Mouse (Mus musculus) bone marrow macrophage, adult 2 months (primary cell): ENCODE measurements at regions not wholly inside any gene's neighbourhood (a gene's known extent, or its start where the extent isn't known, plus 50 kb on each side); places are given as distances from the start of the nearest gene placed in this dataset.

ENCODE experiments used
- CTCF ChIP-seq: IDR thresholded peaks from 2 replicates; pipeline ENCODE4 v1.5.1; 2012; ENCODE audit warnings: low read depth, mild to moderate bottlenecking, low read length, moderate library complexity
- POLR2A ChIP-seq: IDR thresholded peaks from 2 replicates; pipeline ENCODE4 v1.6.1; 2012; ENCODE audit warnings: mild to moderate bottlenecking, low read depth, low read length, borderline replicate concordance

DNA sequence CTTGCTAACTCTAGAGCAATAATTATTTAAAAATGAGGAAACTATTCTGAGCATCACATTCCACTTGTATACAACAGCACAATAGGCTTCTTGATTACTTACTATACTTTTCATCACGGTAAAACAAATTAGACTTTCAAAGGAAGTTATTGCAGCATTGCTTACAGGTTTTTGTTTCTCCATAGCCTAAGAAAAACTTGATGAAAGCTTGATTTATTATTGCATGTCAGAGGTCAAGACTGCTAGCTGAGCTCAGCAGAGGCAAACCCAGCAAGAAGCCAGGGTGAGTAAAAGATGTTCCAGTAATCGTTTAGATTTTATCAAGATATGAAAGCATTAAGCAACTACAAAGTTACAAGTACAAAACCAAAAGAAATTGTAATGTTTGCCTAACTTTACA, 162.2 kb upstream of the Rps6ka3 start:
- TF ChIP-seq CTCF (no peak), POLR2A (no peak)
